ENCODE assay signal across 8 mouse cellular contexts in the genomic region with DNA sequence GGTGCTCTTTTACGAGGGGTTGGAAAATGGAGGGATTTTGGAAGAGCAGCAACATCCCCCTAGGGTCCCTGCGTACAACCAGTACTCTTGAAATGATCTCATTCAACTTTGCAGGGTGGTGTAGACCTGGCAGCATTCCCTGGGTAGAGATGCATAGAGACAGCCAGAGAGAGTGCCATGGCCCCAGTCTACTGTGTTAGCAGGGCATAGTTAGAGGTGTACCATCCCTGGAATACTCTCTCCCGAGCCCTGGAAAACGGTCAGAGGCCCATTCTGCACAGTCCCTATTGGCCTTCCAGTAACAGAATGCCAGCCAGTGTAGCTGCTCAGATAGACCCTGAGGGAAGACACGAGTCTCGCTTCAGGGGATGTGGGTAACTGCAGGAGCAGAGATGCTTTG. TPM values are rescaled to one million over a fixed set of nuclear protein-coding genes. Genes with fewer than 3 reads are reported as not detected.
DNase-seq lines count a peak whose midpoint lies in the region; ATAC-seq and TF ChIP-seq lines count a peak whose summit lies in the region.

No protein-coding gene starts in this region.

- no peak for ATAC-seq in liver, embryonic 12.5 days

- no peak overlapping the region for H3K27ac ChIP-seq in thymus, adult 2 months (ENCODE audit: control insufficient read depth, insufficient read depth, low read length)
- H3K27ac ChIP-seq in liver, embryonic 12.5 days: no peak overlapping the region

- H3K9ac ChIP-seq in liver, embryonic 12.5 days: no peak overlapping the region

- peak overlapping the region; percentile 78 for H3K4me2 ChIP-seq in liver, embryonic 12.5 days

- peak; percentile 47 to 58 for DNase-seq in cerebellum, postnatal 10 days
- DNase-seq in cerebellum, postnatal 14 days: no peak
- DNase-seq in thymus, adult 2 months: no peak
- no peak for DNase-seq in thymus, postnatal 4 days
- no peak for DNase-seq in adrenal gland, postnatal 4 days (ENCODE audit: low spot score in 2 of 2)
- DNase-seq in right cerebral cortex, adult 18-20 months: no peak
- no peak for DNase-seq in frontal cortex, postnatal 25 days (ENCODE audit: low spot score in 2 of 2)

- H3K9me3 ChIP-seq in liver, embryonic 12.5 days (replicated peaks): no peaks in the 10 kb centered on the region

- no peaks in the 10 kb centered on the region for H3K36me3 ChIP-seq in thymus, adult 2 months (ENCODE audit: control insufficient read depth, insufficient read depth, low read length)
- no peaks in the 10 kb centered on the region for H3K36me3 ChIP-seq in liver, embryonic 12.5 days

- TF ChIP-seq POLR2A in thymus, adult 2 months (IDR thresholded peaks at IDR 0.05; ENCODE audit: control insufficient read depth, extremely low read depth, insufficient read depth, low read length, poor library complexity): no peak

- 32% methylated on average over 6 of the region's 6 CpGs for WGBS in thymus, adult 2 months
- 59% methylated on average over 6 of the region's 6 CpGs for WGBS in liver, embryonic 12.5 days (ENCODE audit: insufficient replicate concordance)

- H3K4me1 ChIP-seq in thymus, adult 2 months (replicated peaks; ENCODE audit: control insufficient read depth, insufficient read depth, low read length): peaks cover 47% of the 10 kb centered on the region
- H3K4me1 ChIP-seq in liver, embryonic 12.5 days: peaks cover 24% of the 10 kb centered on the region

- H3K4me3 ChIP-seq in thymus, adult 2 months (ENCODE audit: control insufficient read depth, insufficient read depth, low read length): peak overlapping the region; percentile 73
- peak overlapping the region; percentile 58 for H3K4me3 ChIP-seq in liver, embryonic 12.5 days

- no peaks in the 10 kb centered on the region for H3K27me3 ChIP-seq in thymus, adult 2 months (ENCODE audit: control insufficient read depth, insufficient read depth, low read length)
- peaks cover 45% of the 10 kb centered on the region for H3K27me3 ChIP-seq in liver, embryonic 12.5 days (replicated peaks)

- TF ChIP-seq CTCF in thymus, adult 2 months (IDR thresholded peaks at IDR 0.05; ENCODE audit: borderline replicate concordance, control insufficient read depth, extremely low read depth, insufficient read depth, low read length, poor library complexity): no peak

RNA-seq across cellular contexts. Expression of gene Tspan2, which starts 1.3 kb away (rescaled TPM):
- 6.1 and 7.5 TPM in 2 replicates for polyA plus RNA-seq in thymus, adult 2 months (2012; rRNA removed)
- 2.8 and 3.4 TPM in 2 replicates for polyA plus RNA-seq in liver, embryonic 12.5 days (2016; fragmentation: Nextera tagmentation; extraction: Ambion mirVana)
- total RNA-seq in adrenal gland, postnatal 4 days (2021): 10 to 100 TPM; 15.3 to 19.9 TPM

RNA-seq across cellular contexts. Expression of gene Tshb, which starts 46.9 kb away (rescaled TPM):
- not detected in 2 replicates for polyA plus RNA-seq in thymus, adult 2 months (2012; rRNA removed)
- polyA plus RNA-seq in liver, embryonic 12.5 days (2016; fragmentation: Nextera tagmentation; extraction: Ambion mirVana): not detected in 2 replicates
- total RNA-seq in adrenal gland, postnatal 4 days (2021): not detected

Comparison
In these comparisons a context has a peak if more than half of its experiments do, and no peak if none do; other contexts are left out.
1. DNase-seq: peak in cerebellum, postnatal 10 days (2 of 2); none in cerebellum, postnatal 14 days (0 of 2), thymus, adult 2 months (single experiment), thymus, postnatal 4 days (single experiment), adrenal gland, postnatal 4 days (0 of 2), right cerebral cortex, adult 18-20 months (single experiment) and frontal cortex, postnatal 25 days (0 of 2).